Mouse (Mus musculus) liver, embryonic 14.5 days (tissue): Measurements from ENCODE around the gene Cd47.
A peak's percentile ranks its signal among the peaks of the same experiment; 100 is the strongest.

Experiments used
- CTCF ChIP-seq: IDR thresholded peaks from 2 replicates; pipeline ENCODE4 v1.5.1; 2016; ENCODE audit warnings: antibody characterized with exemption, low read depth, control low read depth
- EP300 ChIP-seq: IDR thresholded peaks from 2 replicates; pipeline ENCODE4 v1.6.1; 2016; ENCODE audit warnings: antibody characterized with exemption, low read depth

DNA sequence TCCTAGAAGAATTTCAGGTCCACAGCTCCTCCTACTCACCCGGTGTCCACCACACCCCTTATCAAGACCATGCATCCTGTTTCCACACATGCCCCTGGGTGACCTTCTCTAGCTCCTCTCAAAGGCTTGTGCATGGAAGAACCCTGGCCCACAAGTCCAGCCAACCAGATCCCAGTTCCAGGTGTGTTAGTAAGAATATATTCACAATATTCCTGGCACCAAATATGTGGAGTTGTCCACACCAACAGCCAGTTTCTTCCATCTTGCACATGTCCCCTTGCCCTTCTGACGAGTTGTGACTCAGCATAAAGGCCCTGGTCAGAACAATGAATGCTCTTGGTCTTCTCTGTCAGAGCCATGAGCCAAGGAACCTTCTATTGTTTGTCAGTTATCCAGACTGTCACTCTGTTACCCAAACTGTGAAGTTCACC, 30.5 kb upstream of the Cd47 start:
- no peak for TF ChIP-seq CTCF
- peak; percentile 80 for TF ChIP-seq EP300
